Mouse (Mus musculus): ENCODE results near the gene Enpp3. TPM values are rescaled to one million over a fixed set of nuclear protein-coding genes. Genes with fewer than 3 reads are reported as not detected.
A peak's percentile ranks its signal among the peaks of the same experiment; 100 is the strongest.

Enpp3 gene
- total RNA-seq (2021): 1 to 10 TPM; 5.6 to 9.0 TPM
- long read RNA-seq, experiment 1, full-length matches to known transcripts: 8 of 9 reads
- long read RNA-seq, experiment 1, partial matches to known transcripts: 0 of 9 reads
- long read RNA-seq, experiment 1, other reads (novel, unspliced or antisense): 1 of 9 reads
- long read RNA-seq, experiment 2, full-length matches to known transcripts: 10 of 10 reads
- long read RNA-seq, experiment 2, partial matches to known transcripts: 0 of 10 reads
- long read RNA-seq, experiment 2, other reads (novel, unspliced or antisense): 0 of 10 reads

DNA sequence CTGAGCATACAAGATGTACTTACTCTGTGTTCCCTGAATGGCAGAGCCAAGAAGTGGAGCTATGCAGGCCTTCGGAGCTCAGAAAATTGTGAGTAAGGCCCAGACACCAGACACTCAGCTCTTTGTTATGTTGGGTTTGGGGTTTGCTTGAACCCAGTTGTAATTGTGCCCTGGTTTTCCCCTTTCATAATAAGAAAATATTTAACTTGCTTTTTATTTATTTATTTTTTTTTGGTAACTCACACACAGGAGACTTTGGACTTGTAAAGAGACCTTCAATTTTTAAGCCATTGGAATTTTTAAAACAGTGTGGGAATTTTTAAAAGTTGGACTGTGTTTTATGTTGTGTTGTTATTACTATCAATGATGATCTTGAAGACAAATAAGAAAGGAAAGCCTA, at the start of gene Enpp3:
Gene Enpp3, minus strand, starts transcription at position 148 of the 400 bp plus-strand sequence.
- DNase-seq: no peak
- intact Hi-C loops (cut with DNase I): no loop called here

DNA sequence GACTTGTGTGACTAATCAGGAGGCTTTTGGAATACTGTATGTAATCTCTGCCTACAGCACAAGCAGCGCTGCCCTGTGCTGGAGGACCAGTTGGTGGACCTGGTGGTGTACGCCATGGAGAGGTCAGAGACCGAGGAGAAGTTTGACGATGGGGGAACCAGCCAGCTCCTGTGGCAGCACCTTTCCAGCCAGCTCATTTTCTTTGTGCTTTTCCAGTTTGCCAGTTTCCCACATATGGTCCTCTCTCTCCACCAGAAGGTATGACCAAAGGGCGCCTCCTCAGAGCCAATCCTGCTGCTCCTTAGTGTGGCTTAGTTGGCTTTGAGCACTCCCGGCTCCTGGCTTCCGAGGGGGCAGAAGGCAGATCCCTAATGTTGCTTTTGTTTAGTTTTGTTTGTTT, 45.7 kb upstream of the Enpp3 start:
- DNase-seq: no peak
- intact Hi-C loops (cut with DNase I): no loop called here

DNA sequence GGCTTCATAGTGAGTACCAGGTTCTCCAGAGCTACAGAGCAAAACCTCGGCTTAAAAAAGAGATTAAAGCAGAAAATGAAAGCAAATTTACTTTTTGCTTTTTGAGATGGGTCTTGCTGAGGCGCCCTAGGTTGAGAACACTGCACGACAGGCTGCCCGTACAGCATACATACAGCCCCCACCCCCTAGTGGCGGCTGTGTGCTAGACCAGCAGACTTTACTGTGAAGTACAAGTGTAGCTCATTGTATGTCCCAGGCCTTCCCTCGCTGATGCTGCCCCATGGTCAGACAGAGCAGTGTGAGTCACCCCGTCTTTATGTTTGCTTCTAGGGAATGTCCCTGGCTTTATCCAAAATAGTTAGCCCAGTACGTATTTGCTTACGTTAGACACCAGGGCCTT, 43.4 kb upstream of the Enpp3 start:
- DNase-seq: peak in 1 of 2 experiments; percentile 10
- intact Hi-C loops (cut with DNase I): no loop called here

DNA sequence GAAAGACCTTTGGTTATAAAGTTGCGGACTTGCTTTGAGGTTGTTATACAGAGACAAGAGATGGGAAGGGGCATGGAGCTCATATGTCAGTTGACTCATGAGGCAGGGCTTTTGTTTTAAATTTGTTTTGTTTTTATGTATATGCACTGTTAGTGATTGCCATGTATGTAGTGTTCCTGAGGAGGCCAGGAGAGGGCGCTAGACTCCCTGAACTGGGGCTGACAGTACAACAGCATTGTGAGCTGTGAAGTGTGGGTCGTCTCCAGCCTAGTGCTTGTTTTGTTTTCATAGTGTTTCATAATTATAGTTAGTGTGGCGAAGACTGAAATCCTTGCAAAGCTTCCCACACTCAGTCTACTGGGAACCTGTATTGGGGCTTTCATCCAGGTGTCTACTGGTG, 31.0 kb upstream of the Enpp3 start:
- DNase-seq: no peak
- intact Hi-C loops (cut with DNase I): no loop called here

DNA sequence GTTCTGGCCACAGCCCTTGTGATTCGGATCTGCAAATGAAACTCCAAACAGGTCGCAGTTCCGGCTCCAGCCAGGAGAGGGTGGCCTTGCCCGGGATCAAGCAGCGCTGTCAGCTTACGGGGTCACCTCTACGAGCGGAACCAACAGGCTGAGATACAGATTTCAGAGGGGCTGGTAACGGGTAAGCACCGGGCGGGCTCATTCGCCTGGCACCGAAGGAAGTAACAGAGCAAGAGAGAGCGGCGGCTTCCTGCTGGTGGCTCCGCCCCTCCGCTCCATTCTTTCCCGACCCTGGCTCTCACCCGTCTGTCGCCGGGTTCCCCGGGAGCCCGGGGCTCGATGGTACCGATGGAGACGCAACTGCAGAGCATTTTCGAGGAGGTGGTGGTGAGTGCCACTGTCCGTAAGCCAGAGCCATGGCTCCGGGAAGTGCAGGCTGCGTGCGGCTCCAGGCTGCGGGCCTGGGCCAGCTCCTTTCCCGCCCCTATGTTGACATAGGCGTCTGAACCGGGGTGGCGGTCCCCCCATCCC, 27.2 kb upstream of the Enpp3 start, which contains the start of gene Med23:
Gene Med23, plus strand, starts transcription at position 227 of the 531 bp plus-strand sequence.
- peak; percentile 96 to 99 for DNase-seq
- intact Hi-C loops (cut with DNase I): loop anchor here (5.0 to 10.0 kb wide), 3 partner anchors 73 to 347 kb away; no protein-coding TSS in a partner anchor

DNA sequence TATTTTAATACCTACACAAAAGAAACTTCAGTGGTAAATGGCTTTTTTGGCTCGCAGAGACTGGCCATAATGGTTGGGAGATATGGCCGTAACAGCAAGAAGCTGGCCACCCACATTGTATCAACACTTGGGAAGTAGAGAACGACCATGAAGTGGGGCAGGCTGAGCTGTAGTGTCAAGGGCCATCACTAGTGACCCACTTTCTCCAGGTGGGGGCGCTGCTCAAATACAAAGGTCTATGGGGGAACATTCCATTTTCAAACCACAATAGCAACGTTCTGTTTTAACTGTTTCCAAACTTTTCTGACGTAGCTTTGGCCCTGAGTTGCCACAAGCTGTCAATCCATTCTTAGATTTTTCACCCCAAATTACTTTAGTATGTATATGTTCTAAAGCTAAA, 21.8 kb upstream of the Enpp3 start:
- no peak for DNase-seq
- intact Hi-C loops (cut with DNase I): loop anchor here (10.0 kb wide), 1 partner anchor 230 kb away; no protein-coding TSS in a partner anchor

DNA sequence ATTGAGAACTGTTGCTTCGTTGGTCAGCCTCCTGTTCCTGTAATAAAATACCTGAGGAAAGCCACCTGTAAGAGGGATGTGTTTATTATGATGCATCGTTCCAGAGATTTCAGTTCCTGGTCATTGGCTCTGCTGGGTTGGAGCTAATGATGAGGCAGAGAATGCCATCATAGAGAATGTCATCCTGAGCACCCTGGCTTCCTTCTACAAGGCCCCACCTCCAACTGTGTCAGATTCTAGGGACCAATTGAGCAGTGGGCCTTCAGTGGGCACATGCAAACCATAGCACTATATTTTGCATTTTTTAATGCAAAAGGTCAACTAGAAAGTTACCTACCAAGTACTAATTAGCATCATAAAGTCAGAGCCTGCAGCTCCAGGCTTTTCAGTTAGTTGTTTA, 20.5 kb upstream of the Enpp3 start:
- no peak for DNase-seq
- intact Hi-C loops (cut with DNase I): loop anchor here (10.0 kb wide), 1 partner anchor 228 kb away; no protein-coding TSS in a partner anchor

DNA sequence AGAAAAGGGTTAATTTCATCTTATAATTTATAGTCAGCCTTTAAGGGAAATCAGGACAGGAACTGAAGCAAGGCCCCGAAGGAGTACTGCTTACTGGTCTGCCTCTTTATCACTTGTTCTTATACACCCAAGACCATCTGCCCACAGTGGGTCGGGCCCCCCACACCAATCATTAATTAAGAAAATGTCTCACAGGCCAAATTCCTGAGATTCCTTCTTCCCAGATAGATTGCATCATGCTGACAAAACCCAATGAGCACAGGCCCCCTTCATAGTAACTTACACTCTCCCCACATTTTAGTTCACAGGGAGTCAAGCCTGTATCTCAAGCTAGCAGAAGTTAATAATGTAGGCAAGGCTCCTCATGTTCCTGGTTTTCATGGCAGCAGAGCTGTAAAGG, 625 bp downstream of the Enpp3 start:
- intact Hi-C loops (cut with DNase I): no loop called here
- DNase-seq: no peak

DNA sequence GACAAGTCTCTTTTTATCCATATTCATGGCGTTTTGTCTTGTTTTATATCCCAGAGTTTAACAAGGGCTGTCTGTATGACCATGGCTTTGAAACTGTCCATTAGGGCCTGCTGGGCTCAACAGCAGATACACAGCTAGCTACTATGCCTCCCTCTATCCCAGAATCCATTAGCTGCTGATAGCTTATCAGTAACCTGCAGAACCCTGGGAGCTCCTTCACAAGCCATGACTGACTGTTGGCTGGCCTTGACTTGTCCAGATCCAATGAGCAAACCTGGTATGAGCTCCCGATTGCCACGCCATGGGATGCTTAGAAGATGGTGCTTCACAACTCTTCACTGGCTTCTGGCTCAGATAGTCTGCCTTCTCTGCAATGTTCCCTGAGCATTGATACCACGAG, 1.8 kb downstream of the Enpp3 start:
- DNase-seq: no peak
- intact Hi-C loops (cut with DNase I): no loop called here

DNA sequence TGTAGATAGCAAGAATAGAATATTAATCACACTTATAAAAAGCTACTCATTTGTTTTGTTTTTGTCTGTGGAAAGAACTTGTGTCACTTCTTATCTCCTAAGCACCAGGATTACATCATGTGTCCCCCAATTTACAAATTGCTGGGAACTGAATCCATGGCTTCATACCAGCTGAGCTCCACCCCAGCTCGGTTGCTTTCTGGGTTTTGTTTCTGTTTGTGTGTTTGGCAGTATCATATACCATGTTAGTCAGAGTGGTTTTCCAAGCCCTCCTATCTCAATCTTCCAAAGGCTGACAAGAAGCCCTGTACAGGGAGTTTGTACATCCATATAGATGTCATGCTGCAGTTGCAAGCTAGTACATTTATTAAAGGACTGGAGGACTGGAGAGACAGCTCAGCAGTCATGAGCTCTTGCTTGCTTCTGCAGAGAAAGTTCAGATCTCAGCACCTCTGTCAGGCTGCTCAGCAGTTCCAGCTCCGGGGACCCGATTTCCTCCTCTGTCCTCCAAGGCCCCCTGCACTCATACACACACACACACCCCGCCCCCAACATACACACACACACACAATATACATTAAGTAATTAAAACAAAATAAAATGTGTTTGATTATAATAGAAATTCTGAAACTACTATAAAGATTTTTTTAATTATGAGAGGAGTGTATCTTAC, 6.1 kb downstream of the Enpp3 start:
- intact Hi-C loops (cut with DNase I): no loop called here
- DNase-seq: no peak

DNA sequence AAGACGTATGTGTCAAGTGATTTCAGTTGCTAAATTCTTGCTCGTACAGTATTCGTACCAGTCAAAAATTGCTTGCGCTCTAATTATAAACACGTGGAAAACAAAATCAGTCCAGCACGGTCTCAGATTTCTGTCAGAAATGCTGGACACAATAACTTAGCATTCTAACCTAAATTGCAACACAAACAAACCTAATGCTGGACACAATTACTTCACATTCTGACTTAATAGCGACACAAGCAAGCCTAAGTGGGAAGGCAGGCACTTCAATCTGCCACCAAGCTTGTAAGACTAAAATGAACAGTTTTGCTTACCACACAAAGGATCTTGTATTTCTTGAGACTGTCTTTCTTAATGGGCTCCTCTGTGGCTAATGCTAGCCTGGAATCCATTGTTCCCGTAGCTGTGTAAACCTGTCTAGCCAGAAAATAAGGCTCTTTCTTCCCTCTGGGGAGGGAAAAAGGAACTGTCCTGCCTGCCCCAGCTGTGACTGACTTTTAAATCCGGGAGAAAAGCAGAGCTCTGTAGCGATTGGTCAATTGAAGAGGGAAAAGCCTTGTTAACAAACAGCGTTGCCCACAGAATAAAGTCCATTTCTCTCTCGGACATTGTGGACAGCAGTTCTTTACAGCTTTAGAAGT, 6.8 kb downstream of the Enpp3 start:
- intact Hi-C loops (cut with DNase I): no loop called here
- DNase-seq: peak; percentile 9 to 14

DNA sequence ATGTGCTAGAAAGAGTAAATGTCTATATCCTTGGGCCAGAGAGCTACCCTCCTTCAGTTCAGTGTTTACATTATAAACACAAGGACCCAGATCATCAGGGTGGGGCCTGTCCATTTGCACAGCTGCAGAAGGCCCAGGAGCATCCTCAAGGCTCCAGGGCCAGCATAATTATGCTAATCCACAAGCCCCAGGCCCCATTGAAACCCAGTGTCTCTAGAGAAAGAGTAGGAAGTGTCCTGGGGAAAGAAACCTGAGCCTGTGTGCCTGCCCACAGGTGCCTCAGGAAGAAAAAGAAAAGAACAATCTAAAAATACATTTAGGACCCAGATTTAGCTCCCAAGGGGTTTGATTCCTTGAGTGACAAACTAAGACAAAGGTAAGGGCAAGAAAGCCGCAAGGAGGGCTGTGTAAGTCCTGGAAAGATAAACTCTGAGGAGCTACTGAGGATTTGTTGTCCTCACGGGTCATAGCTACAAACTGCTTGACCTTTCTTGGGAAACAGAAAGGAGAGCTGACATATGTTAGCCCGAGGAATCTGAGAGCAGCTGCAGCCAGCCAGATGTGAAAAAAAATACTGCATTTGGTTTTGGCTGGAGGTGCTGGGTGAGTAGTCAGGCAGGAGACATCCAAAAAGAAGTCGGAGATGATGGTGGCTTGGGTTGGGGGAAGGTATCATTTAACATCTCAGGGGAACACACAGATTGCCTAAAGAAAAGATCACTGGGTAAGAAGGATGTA, 7.8 kb downstream of the Enpp3 start:
- intact Hi-C loops (cut with DNase I): no loop called here
- no peak for DNase-seq

DNA sequence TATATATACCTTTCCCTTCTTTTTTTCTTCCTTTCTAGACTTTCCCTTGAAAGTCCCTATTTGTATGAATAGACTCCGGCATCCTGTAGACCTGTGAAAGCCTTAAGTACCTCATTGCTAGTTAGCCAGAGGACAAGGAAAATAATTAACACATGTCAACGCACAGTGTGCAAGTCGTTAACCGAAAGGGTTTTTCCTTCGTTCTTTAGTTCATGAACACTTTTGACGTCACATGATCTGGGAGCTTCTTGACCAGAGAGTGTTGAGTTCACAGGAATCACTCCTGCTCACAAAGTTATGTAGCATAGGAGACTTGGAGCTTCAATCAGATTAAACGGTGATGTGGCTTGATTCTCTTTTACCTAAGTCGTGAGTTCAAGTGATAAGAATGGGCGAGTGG, 10.3 kb downstream of the Enpp3 start:
- intact Hi-C loops (cut with DNase I): no loop called here
- no peak for DNase-seq

DNA sequence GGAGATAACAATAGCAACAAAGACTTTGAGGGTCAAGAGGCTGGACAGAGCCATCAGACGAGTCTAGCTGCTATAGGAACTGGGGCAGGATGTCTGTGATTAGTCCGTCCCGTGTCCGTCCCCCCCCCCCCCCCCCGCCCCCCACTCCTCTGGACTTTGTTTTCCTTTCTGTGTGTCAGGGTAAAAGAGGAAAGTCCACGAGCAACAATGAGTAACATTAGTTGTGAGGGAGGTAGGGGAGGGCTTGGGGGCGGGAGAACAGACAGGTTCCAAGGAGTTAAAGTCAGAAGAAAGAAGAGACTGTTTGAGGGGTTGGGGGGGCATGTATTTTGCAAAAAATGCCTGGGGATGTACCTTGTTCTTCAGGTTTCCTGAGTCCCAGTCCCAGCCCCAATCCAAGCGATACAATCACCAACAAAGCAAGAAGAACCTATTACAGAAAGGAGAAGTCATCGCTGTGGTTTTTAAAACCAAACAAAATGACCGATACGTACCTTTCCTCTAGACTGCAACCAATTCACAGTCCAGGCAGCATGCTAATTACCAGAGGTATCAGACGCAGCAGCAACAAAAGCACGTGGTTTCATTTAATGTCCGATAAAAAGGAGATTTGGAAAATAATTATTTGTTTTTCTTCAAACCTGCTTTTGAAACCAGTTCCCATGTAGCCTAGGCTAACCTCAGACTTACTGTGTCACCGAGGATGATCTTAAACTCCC, 11.1 kb downstream of the Enpp3 start:
- no peak for DNase-seq
- intact Hi-C loops (cut with DNase I): no loop called here

DNA sequence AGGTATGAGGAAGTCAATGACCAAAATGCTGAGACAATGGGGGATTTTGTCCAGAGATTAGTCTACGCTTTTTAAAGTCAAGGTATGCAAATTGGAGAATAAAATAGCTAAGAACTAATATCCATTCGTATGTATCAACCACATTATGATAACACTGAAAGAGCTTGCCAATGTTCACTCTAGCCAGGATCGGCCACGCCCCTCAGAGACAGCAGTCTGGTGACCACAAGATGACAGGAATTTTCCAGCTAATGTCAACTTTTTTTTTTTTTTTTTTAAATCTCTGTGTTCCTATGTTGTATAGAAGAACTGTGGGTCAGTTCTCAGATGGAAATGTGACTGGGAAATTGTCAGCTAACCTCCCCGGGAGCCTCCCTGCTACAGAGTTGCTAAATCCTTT, 12.2 kb downstream of the Enpp3 start:
- no peak for DNase-seq
- intact Hi-C loops (cut with DNase I): no loop called here

DNA sequence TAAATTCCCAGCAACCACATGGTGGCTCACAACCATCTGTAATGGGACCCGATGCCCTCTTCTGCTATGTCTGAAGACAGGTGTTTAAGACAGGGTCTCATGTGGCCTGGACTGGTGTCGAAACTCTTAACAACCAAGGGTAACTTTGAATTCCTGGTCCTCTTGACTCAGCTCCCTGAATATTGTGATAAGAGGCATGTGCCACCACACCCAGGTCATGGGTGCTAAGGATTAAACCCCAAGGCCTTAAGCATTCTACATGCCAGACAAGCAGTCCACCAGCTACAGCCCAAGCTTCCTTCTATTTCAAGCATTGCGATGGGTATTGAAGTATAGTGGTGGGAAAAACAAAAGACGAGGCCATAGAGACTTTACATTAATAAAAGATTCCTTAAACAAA, 14.5 kb downstream of the Enpp3 start:
- DNase-seq: no peak
- intact Hi-C loops (cut with DNase I): no loop called here

DNA sequence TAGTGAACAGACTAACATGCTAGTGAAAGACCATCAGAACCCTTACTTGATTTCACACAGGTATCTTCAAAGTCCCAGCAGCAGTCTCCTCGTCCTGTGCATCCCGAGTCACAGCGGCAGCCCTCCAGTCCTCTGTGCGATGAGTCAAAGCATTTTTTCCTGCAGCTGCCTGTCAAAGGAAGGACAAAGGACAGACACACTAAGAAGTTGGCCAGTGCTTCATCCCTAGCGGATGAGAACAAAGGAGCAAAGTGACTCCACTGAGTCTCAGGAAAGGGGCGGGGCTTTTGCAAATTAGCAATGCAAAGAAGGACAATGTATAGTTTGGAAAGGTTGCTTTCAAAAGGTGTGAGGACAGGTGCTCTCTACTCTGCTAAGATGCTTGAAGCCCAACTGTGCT, 16.5 kb downstream of the Enpp3 start:
- no peak for DNase-seq
- intact Hi-C loops (cut with DNase I): no loop called here

DNA sequence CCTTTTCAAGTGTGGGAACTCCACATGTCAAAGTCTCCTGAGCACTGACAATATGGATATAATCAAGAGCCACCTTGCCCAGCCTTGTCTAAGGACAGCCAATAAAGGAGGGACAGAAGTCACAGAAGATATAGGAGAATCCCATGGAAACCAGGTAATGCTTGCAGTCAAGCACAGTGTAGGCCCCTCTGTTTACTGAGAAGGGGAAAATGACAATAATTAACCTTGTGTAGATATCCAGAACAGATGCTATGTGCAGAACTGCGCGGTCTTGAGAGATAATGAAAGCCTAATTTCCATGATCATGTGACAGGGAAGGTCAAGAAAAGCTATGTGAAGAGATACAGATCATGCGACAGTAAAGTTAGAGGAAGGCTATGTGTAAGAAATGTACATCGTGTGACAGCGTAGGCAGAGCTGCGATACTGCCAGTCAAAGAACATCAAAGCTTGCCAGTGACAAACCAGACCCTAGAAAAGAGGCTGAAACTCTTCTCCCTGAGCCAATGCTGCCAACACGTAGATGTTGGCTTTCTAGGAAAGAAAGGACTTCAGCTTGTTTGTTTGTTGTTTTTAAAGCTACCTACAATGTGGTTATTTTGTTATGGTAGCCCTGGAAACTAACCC, 17.1 kb downstream of the Enpp3 start:
- DNase-seq: no peak
- intact Hi-C loops (cut with DNase I): no loop called here

DNA sequence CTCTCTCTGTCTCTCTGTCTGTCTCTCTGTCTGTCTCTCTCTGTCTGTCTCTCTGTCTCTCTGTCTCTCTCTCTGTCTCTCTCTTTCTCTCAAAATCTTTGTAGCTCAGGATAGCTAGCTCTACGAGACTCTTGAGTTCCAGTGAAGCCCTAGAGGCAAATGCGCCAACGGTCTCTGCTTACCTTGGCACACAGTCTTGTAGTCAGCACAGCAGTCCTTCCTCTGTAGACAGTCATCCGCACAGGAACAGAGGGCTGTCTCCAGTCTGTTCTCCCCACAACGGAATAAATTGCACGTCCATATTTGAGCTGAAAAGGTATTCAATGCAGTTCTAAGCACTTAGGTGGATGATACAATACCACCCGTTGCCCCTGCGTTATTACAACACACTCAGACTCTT, 18.0 kb downstream of the Enpp3 start:
- intact Hi-C loops (cut with DNase I): no loop called here
- no peak for DNase-seq
